Comparison of ENCODE assay signal across 8 mouse cellular contexts in the genomic region with DNA sequence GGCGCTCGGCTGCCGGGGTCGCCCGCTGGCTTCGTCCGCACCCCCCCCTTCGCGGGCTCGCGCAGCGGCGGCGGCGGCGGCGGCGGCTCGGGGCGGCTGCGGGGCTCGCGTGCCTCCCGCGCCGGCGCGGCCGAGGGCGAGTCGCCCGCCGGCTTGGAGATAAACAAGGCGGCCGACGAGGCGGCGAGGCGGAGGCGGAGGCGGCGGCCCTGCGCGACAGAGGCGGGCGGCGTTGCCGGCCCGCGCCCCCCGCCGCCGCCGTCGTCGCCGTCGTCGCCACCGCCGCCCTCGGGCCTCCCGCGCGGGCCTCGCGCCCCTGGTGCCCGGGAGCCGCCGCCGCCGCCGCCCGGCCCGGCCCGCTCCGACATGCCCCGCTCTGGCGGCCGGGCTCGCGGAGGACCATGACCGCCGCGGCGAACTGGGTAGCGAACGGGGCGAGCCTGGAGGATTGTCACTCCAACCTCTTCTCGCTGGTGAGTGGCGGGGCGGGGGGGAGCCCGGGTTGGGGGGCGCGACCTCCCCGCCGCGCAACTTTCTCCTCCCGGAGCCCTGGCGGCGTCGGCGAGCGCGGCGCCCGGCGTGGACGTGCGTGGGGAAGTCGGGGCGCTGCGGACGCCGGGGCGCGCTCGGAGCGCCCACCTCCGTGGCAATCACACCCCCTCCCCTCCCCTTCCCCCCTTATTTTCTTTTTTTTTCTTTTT. TPM values are rescaled to one million over a fixed set of nuclear protein-coding genes. Genes with fewer than 3 reads are reported as not detected.
DNase-seq lines count a peak whose midpoint lies in the region; ATAC-seq and TF ChIP-seq lines count a peak whose summit lies in the region.

Gene Med13l, plus strand, starts transcription at position 295 of the 701 bp plus-strand sequence.

- H3K4me1 ChIP-seq in bone marrow macrophage, adult 2 months (ENCODE audit: control insufficient read depth, insufficient read depth, low read length) = peaks cover 34% of the 10 kb centered on the region
- peaks cover 68% of the 10 kb centered on the region for H3K4me1 ChIP-seq in erythroblast, embryonic 14.5 days (ENCODE audit: control insufficient read depth)
- H3K4me1 ChIP-seq in heart, embryonic 15.5 days (replicated peaks) = peaks cover 39% of the 10 kb centered on the region
- peaks cover 25% of the 10 kb centered on the region for H3K4me1 ChIP-seq in neural tube, embryonic 14.5 days (ENCODE audit: control insufficient read depth, insufficient read depth, low read length)
- peaks cover 28% of the 10 kb centered on the region for H3K4me1 ChIP-seq in thymus, adult 2 months (replicated peaks; ENCODE audit: control insufficient read depth, insufficient read depth, low read length)

- H3K36me3 ChIP-seq in erythroblast, embryonic 14.5 days (ENCODE audit: control insufficient read depth) = peaks cover 40% of the 10 kb centered on the region
- H3K36me3 ChIP-seq in heart, embryonic 15.5 days = no peaks in the 10 kb centered on the region
- no peaks in the 10 kb centered on the region for H3K36me3 ChIP-seq in neural tube, embryonic 14.5 days (ENCODE audit: control insufficient read depth, insufficient read depth, low read length)
- no peaks in the 10 kb centered on the region for H3K36me3 ChIP-seq in thymus, adult 2 months (ENCODE audit: control insufficient read depth, insufficient read depth, low read length)

- no peak for TF ChIP-seq CTCF in bone marrow macrophage, adult 2 months (IDR thresholded peaks at IDR 0.05; ENCODE audit: low read depth, low read length)
- 0 out of 2 replicates have a peak, but pooled peaks have one; percentile 33 for TF ChIP-seq CTCF in thymus, adult 2 months (IDR thresholded peaks at IDR 0.05; ENCODE audit: borderline replicate concordance, control insufficient read depth, extremely low read depth, insufficient read depth, low read length, poor library complexity)

- H3K9me3 ChIP-seq in erythroblast, embryonic 14.5 days (ENCODE audit: control insufficient read depth, low read length) = peaks cover 4% of the 10 kb centered on the region
- no peaks in the 10 kb centered on the region for H3K9me3 ChIP-seq in heart, embryonic 15.5 days (replicated peaks)
- H3K9me3 ChIP-seq in neural tube, embryonic 14.5 days (ENCODE audit: control insufficient read depth, low read length) = no peaks in the 10 kb centered on the region

- ATAC-seq in CD4-positive, CD25-positive, alpha-beta regulatory T cell, adult 4 months = peak; percentile 18
- peak; percentile 79 for ATAC-seq in heart, embryonic 15.5 days (replicated peaks; ENCODE audit: insufficient number of reproducible peaks, insufficient read depth, low FRiP score, low read depth)
- peak; percentile 47 for ATAC-seq in neural tube, embryonic 14.5 days (ENCODE audit: low read depth)

- H3K9ac ChIP-seq in heart, embryonic 15.5 days = peak within 1 kb of the TSS; percentile 83
- H3K9ac ChIP-seq in neural tube, embryonic 14.5 days (replicated peaks; ENCODE audit: low read depth, low read length) = peak within 1 kb of the TSS; percentile 95

- peak; percentile 85 for DNase-seq in kidney, postnatal 14 days
- DNase-seq in lung, adult 18-20 months = peak; percentile 74 to 80
- DNase-seq in thymus, adult 2 months = peak; percentile 72

- peak within 1 kb of the TSS; percentile 87 for H3K4me2 ChIP-seq in heart, embryonic 15.5 days
- peak within 1 kb of the TSS; percentile 76 for H3K4me2 ChIP-seq in neural tube, embryonic 14.5 days (ENCODE audit: low read depth, low read length)

- peak within 1 kb of the TSS; percentile 69 for H3K27ac ChIP-seq in bone marrow macrophage, adult 2 months (ENCODE audit: insufficient read depth, low read depth, low read length)
- H3K27ac ChIP-seq in heart, embryonic 15.5 days = peak within 1 kb of the TSS; percentile 87
- H3K27ac ChIP-seq in neural tube, embryonic 14.5 days (ENCODE audit: low read depth, low read length) = peak within 1 kb of the TSS; percentile 99
- H3K27ac ChIP-seq in thymus, adult 2 months (ENCODE audit: control insufficient read depth, insufficient read depth, low read length) = peak within 1 kb of the TSS; percentile 72; the same call in 1 of the 2 replicates

- H3K4me3 ChIP-seq in bone marrow macrophage, adult 2 months (ENCODE audit: insufficient read depth, low read length) = peak within 1 kb of the TSS; percentile 82
- peak within 1 kb of the TSS; percentile 93 for H3K4me3 ChIP-seq in erythroblast, embryonic 14.5 days (replicated peaks)
- H3K4me3 ChIP-seq in heart, embryonic 15.5 days = peak within 1 kb of the TSS; percentile 93
- H3K4me3 ChIP-seq in neural tube, embryonic 14.5 days (ENCODE audit: low read depth, low read length) = peak within 1 kb of the TSS; percentile 81
- peak within 1 kb of the TSS; percentile 89 for H3K4me3 ChIP-seq in thymus, adult 2 months (ENCODE audit: control insufficient read depth, insufficient read depth, low read length)

- TF ChIP-seq POLR2A in bone marrow macrophage, adult 2 months (IDR thresholded peaks at IDR 0.05; ENCODE audit: borderline replicate concordance, low read depth, low read length) = no peak
- TF ChIP-seq POLR2A in thymus, adult 2 months (IDR thresholded peaks at IDR 0.05; ENCODE audit: control insufficient read depth, extremely low read depth, insufficient read depth, low read length, poor library complexity) = 0 out of 2 replicates have a peak, but pooled peaks have one; percentile 9

- peaks cover 36% of the 10 kb centered on the region for H3K27me3 ChIP-seq in erythroblast, embryonic 14.5 days (ENCODE audit: control insufficient read depth)
- peaks cover 13% of the 10 kb centered on the region for H3K27me3 ChIP-seq in heart, embryonic 15.5 days
- no peaks in the 10 kb centered on the region for H3K27me3 ChIP-seq in neural tube, embryonic 14.5 days (ENCODE audit: control insufficient read depth, insufficient read depth, low read length)
- H3K27me3 ChIP-seq in thymus, adult 2 months (ENCODE audit: control insufficient read depth, insufficient read depth, low read length) = no peaks in the 10 kb centered on the region

- WGBS in heart, embryonic 15.5 days = under 1% methylated on average over 58 of the region's 120 CpGs
- WGBS in neural tube, embryonic 14.5 days = 0% methylated on average over 28 of the region's 120 CpGs
- WGBS in thymus, adult 2 months = 10% methylated on average over 116 of the region's 120 CpGs

RNA-seq across cellular contexts. Expression of gene Med13l, which starts in this region (rescaled TPM):
- polyA plus RNA-seq in CD4-positive, CD25-positive, alpha-beta regulatory T cell, adult 4 months (2017; shearing (Covaris generic)) = 10 to 100 TPM; 22.0 to 25.3 TPM
- polyA plus RNA-seq in bone marrow macrophage, adult 2 months (2012; ENCODE audit: insufficient read depth, insufficient read length, missing spikeins) = 25.5 and 31.9 TPM in 2 replicates
- polyA plus RNA-seq in erythroblast, embryonic 14.5 days (2012) = 2.3 and 3.5 TPM in 2 replicates
- polyA plus RNA-seq in heart, embryonic 15.5 days (2015; fragmentation: Nextera tagmentation; extraction: Ambion mirVana) = 6.1 and 8.2 TPM in 2 replicates
- 18.6 and 18.7 TPM in 2 replicates for polyA plus RNA-seq in neural tube, embryonic 14.5 days (2014; fragmentation: Nextera tagmentation; extraction: Ambion mirVana)
- polyA plus RNA-seq in thymus, adult 2 months (2012; rRNA removed) = 42.8 and 58.3 TPM in 2 replicates

Comparison
In these comparisons a context has a peak if more than half of its experiments do, and no peak if none do; other contexts are left out.
1. Peak in every context shown above with its lines: DNase-seq, ATAC-seq, H3K4me3 ChIP-seq and H3K27ac ChIP-seq.
2. ATAC-seq: peak in every context shown above with its lines; median percentile 79 in heart, embryonic 15.5 days; 47 in neural tube, embryonic 14.5 days; 18 in CD4-positive, CD25-positive, alpha-beta regulatory T cell, adult 4 months.